Mouse (Mus musculus) brain, adult 2 months (tissue): ENCODE results near the gene Tcf25.
A peak's percentile ranks its signal among the peaks of the same experiment; 100 is the strongest.
"Not testable (repeated sequence)": the region's sequence is repeated elsewhere in the genome, so short reads cannot be mapped to it uniquely, and the experiment has no call there.

Experiments used
- DNase-seq: peaks from one replicate; pipeline ENCODE4 v3.0.0; 2011; ENCODE audit warnings: low read depth, low spot score

Tcf25 gene

GRCm38 (mm10) chr8:123410788-123411187 is 37.2 kb downstream of the Tcf25 start:
- peak; percentile 53 for DNase-seq

GRCm38 (mm10) chr8:123411246-123411645 is 37.7 kb downstream of the Tcf25 start, which contains the start of gene Tubb3:
Gene Tubb3 (plus strand): TSS chr8:123411424.
- peak; percentile 99 for DNase-seq

GRCm38 (mm10) chr8:123411781-123412327 is 38.3 kb downstream of the Tcf25 start:
- DNase-seq: peak; percentile 62

GRCm38 (mm10) chr8:123412560-123413170 is 39.1 kb downstream of the Tcf25 start:
- DNase-seq: peak; percentile 96

- no peak for DNase-seq
These were observed 40.7 kb downstream of the Tcf25 start for GRCm38 (mm10) chr8:123414255-123414654.

GRCm38 (mm10) chr8:123414997-123415696 is 41.6 kb downstream of the Tcf25 start:
- DNase-seq: not testable (repeated sequence)

GRCm38 (mm10) chr8:123415967-123416943 is 42.7 kb downstream of the Tcf25 start:
- peak; percentile 80 for DNase-seq

GRCm38 (mm10) chr8:123416944-123417555 is 43.5 kb downstream of the Tcf25 start:
- DNase-seq: no peak

GRCm38 (mm10) chr8:123419711-123420110 is 46.2 kb downstream of the Tcf25 start:
- DNase-seq: no peak

GRCm38 (mm10) chr8:123420525-123421281 is 47.1 kb downstream of the Tcf25 start:
- DNase-seq: no peak

- no peak for DNase-seq
These were observed 47.8 kb downstream of the Tcf25 start for GRCm38 (mm10) chr8:123421325-123421724.

- peak; percentile 93 for DNase-seq
These were observed 48.7 kb downstream of the Tcf25 start for GRCm38 (mm10) chr8:123422056-123422780.

GRCm38 (mm10) chr8:123422781-123423159 is 49.2 kb downstream of the Tcf25 start:
- no peak for DNase-seq

GRCm38 (mm10) chr8:123423441-123423840 is 49.9 kb downstream of the Tcf25 start, which contains the start of gene Def8:
Gene Def8 (plus strand): TSS chr8:123423527.
- DNase-seq: no peak

GRCm38 (mm10) chr8:123426511-123427509 is 53.3 kb downstream of the Tcf25 start:
- DNase-seq: no peak

- DNase-seq: no peak
These were observed 54.2 kb downstream of the Tcf25 start for GRCm38 (mm10) chr8:123427639-123428275.

- no peak for DNase-seq
These were observed 54.9 kb downstream of the Tcf25 start for GRCm38 (mm10) chr8:123428343-123428893.
